Mouse (Mus musculus) NIH3T3 (cell line): ENCODE data around the gene Dcpp2.
A peak's percentile ranks its signal among the peaks of the same experiment; 100 is the strongest.
"Not testable (repeated sequence)": the region's sequence is repeated elsewhere in the genome, so short reads cannot be mapped to it uniquely, and the experiment has no call there.

Source experiments
- DNase-seq: peaks from one replicate; pipeline ENCODE4 v3.0.0-alpha.2; 2012; ENCODE audit warnings: low read depth

Dcpp2 gene

DNA sequence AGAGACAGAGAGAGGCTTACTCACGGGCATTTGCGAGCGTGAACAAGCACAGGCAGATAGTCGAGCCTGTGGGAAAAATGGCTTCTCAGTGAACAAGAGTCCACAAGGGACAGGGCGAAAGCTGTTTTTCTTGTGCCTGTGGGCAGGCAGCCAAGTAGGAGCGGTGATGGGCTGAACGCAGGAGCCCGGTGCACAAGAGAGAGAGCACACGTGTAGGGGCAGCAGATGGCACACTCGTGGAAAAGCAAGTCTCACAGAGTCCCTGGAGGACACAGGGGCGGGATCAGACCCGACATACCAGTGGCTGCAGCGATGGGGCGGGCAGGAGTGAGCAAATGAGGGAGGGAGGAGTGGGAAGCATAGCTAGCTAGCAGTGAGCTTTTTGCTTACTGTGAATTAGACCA, 44.4 kb downstream of the Dcpp2 start:
- DNase-seq: peak; percentile 77

GRCm38 (mm10) chr17:23931157-23931556, 50.5 kb downstream of the Dcpp2 start:
- DNase-seq: no peak

DNA sequence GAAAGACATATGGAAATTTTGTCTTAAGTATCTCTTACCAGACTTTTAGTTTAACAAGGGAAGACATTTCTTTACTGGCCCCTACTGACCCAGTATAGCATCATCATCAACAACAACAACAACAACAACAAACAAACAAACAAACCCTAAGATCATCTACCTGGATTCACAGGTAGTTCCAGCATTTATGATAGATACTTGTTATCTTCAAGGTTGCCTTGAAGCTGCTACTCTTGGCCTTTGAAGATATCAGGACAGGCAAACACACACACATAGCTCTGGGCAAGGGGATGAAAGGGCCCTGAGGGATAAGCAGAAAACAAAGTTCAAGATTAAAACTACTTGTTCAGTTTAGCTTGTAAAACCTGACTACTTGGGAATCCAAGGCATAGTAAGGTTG, 60.7 kb downstream of the Dcpp2 start, which contains the start of gene Sbp:
Sbp (plus strand) TSS at position 301 of the 400 bp plus-strand sequence.
- DNase-seq: no peak

GRCm38 (mm10) chr17:23947486-23947885, 66.8 kb downstream of the Dcpp2 start:
- DNase-seq: not testable (repeated sequence)

GRCm38 (mm10) chr17:23949068-23949467, 68.4 kb downstream of the Dcpp2 start:
- DNase-seq: no peak
